Mouse (Mus musculus) testis, adult 2 months (tissue): ENCODE data around the gene Vegfc.

Experiments used
- CTCF ChIP-seq: fragments of 200-500 bp; IDR thresholded peaks from 2 replicates; pipeline ENCODE4 v1.5.1; 2012; ENCODE audit warnings: low read depth, mild to moderate bottlenecking, inconsistent platforms, low read length, moderate library complexity; ENCODE audit not compliant: control insufficient read depth, insufficient read depth, insufficient replicate concordance
- POLR2A ChIP-seq: fragments of 200-500 bp; IDR thresholded peaks from 2 replicates; pipeline ENCODE4 v1.6.1; 2012; ENCODE audit warnings: low read depth, mild to moderate bottlenecking, inconsistent platforms, low read length, moderate library complexity; ENCODE audit not compliant: control insufficient read depth

DNA sequence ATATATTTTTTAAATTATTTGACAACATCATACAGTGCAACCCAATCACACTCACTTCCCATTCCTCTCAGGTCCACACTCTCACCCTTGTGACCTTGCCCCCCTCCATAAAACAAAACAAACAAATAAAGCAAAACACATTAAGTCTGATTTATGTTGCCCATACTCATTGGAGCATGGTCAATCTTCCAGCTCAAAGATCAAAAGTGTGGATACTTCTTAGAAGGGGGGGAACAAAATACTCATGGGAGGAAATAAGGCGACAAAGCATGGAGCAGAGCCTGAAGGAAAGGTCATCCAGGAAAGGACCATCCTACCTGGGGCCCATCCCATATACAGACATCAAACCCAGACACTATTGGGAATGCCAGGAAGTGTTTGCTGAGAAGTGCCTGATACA, 42.8 kb upstream of the Vegfc start:
- no peak for TF ChIP-seq CTCF
- no peak for TF ChIP-seq POLR2A
